Mouse (Mus musculus): ENCODE data around the gene Rhov. TPM values are rescaled to one million over a fixed set of nuclear protein-coding genes. Genes with fewer than 3 reads are reported as not detected.

The Rhov gene
- polyA plus RNA-seq (2012; rRNA removed) = 0.27 and 0.57 TPM in 2 replicates

GRCm38 (mm10) chr2:119270643-119271331 lies at the start of gene Rhov:
Rhov (minus strand) TSS chr2:119271272.
- DNase-seq (ENCODE audit: low read depth) = no peak

- DNase-seq (ENCODE audit: low read depth) = no peak
Measured at GRCm38 (mm10) chr2:119320571-119320970, 49.5 kb upstream of the Rhov start.

GRCm38 (mm10) chr2:119318043-119318710 lies 47.1 kb upstream of the Rhov start:
- no peak for DNase-seq (ENCODE audit: low read depth)

GRCm38 (mm10) chr2:119314742-119315310 lies 43.8 kb upstream of the Rhov start:
- no peak for DNase-seq (ENCODE audit: low read depth)

- no peak for DNase-seq (ENCODE audit: low read depth)
Measured at GRCm38 (mm10) chr2:119313780-119314479, 42.9 kb upstream of the Rhov start.

- DNase-seq (ENCODE audit: low read depth) = no peak
Measured at GRCm38 (mm10) chr2:119312380-119312958, 41.4 kb upstream of the Rhov start.

GRCm38 (mm10) chr2:119311544-119311943 lies 40.5 kb upstream of the Rhov start:
- DNase-seq (ENCODE audit: low read depth) = no peak

- DNase-seq (ENCODE audit: low read depth) = no peak
Measured at GRCm38 (mm10) chr2:119304798-119305208, 33.7 kb upstream of the Rhov start.

GRCm38 (mm10) chr2:119304391-119304790 lies 33.3 kb upstream of the Rhov start:
- no peak for DNase-seq (ENCODE audit: low read depth)

GRCm38 (mm10) chr2:119302876-119303275 lies 31.8 kb upstream of the Rhov start:
- DNase-seq (ENCODE audit: low read depth) = no peak

- DNase-seq (ENCODE audit: low read depth) = no peak
Measured at GRCm38 (mm10) chr2:119300819-119301493, 29.9 kb upstream of the Rhov start.

GRCm38 (mm10) chr2:119299981-119300818 lies 29.1 kb upstream of the Rhov start:
- DNase-seq (ENCODE audit: low read depth) = no peak

- DNase-seq (ENCODE audit: low read depth) = no peak
Measured at GRCm38 (mm10) chr2:119298839-119299238, 27.8 kb upstream of the Rhov start.

GRCm38 (mm10) chr2:119298330-119298729 lies 27.3 kb upstream of the Rhov start:
- no peak for DNase-seq (ENCODE audit: low read depth)

GRCm38 (mm10) chr2:119297506-119297905 lies 26.4 kb upstream of the Rhov start:
- DNase-seq (ENCODE audit: low read depth) = no peak

- no peak for DNase-seq (ENCODE audit: low read depth)
Measured at GRCm38 (mm10) chr2:119296756-119297155, 25.7 kb upstream of the Rhov start.

GRCm38 (mm10) chr2:119294411-119294810 lies 23.3 kb upstream of the Rhov start:
- DNase-seq (ENCODE audit: low read depth) = no peak

GRCm38 (mm10) chr2:119293776-119294390 lies 22.8 kb upstream of the Rhov start:
- DNase-seq (ENCODE audit: low read depth) = no peak

GRCm38 (mm10) chr2:119293311-119293710 lies 22.2 kb upstream of the Rhov start:
- DNase-seq (ENCODE audit: low read depth) = no peak

- no peak for DNase-seq (ENCODE audit: low read depth)
Measured at GRCm38 (mm10) chr2:119292852-119293251, 21.8 kb upstream of the Rhov start.
